Mouse (Mus musculus): ENCODE measurements at regions not wholly inside any gene's neighbourhood (a gene's known extent, or its start where the extent isn't known, plus 50 kb on each side); places are given as distances from the start of the nearest gene placed in this dataset.

DNA sequence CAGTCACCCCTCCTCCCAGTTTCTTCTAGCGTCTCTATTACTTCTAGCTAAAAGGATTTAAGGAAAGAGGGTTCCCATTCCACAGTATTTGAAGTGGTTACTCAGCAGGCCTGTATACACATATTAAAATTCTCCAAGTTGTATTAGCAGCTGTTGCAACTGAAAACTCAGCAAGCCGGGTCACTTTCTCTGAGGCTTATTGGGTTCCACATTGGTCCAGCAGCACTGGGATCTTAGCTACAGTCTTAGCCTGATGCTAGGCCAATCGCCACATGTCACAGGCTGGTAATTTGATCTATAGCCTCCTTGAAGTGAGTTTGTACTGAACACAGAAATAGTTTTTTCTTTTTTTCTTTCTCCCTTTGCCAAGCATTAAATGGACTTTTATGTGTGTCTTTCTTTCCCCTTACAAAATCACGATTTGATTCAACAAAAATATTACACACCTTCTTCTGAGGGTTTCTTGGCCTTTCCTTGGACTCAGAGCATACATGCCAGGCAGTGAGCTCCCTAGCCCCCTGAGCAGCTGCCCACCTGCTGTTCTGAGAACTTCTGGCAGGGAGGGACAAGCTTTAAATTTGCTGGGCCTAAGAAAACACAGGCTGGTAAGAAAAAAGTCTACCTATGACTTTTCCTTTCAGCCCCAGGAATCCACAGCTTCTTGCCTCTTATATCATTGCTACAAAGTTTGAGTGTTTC, 297.3 kb downstream of the Kcnrg start:
- no peak for DNase-seq (ENCODE audit: low spot score)

DNA sequence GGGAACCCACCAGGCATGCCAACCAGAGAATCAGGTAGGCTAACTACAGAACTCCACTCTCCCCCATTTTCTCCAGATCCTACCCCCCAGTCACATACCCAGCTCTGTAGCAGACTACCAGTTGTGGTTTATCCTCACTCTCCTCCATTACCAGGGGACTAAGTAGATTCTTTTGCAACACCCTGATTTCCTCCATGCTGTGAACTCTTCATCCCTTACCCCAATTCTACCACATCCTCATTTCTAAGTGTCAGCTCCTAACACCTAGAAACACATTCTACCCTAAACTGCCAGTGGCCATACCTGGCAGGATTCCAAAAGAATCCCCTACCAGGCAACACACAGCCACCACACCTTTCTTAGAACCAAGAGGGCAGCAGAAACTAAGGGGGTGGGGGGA, 310.9 kb downstream of the Kcnrg start:
- DNase-seq (ENCODE audit: low spot score) = no peak

DNA sequence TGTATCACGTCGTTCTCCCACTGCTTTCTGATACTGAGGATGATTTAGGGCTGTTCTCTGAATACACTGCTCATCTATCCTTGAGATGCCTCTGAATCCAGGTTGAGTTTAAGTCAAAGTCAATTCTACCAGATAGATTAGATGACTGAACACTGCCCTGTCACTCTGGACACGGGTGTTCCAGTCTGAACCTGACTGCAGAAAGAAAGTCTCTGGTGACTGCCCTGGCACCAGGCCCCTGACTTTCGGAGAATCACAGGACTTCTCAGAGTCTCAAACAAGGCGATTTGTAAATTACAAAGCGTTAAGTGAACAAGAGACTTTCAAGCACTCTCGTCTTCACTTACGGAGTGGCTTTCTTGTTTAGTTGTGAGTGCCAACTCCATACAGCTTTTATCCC, 324.6 kb downstream of the Kcnrg start:
- no peak for DNase-seq (ENCODE audit: low spot score)

GRCm38 (mm10) chr14:61941682-61942081, 334.4 kb downstream of the Kcnrg start:
- no peak for DNase-seq (ENCODE audit: low spot score)

DNA sequence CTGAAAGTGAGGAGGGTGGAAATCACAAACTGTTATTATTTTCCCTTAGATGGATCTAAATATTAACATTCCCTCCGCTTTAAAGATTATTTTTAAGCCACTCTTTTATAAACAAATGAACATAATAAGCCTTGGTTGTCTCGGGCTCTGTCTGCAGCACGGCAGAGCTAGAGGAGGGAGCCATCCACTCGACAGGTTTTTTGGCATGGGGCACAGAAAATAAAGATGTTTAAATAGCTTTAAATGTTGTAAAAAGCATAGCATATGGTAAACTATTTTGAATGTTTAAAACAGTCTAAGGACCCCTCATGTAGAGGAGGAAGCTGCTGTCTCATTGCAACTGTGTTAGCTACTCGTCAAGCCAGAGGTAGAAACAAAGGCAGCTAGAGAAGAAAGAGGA, 338.4 kb downstream of the Kcnrg start:
- no peak for DNase-seq (ENCODE audit: low spot score)

DNA sequence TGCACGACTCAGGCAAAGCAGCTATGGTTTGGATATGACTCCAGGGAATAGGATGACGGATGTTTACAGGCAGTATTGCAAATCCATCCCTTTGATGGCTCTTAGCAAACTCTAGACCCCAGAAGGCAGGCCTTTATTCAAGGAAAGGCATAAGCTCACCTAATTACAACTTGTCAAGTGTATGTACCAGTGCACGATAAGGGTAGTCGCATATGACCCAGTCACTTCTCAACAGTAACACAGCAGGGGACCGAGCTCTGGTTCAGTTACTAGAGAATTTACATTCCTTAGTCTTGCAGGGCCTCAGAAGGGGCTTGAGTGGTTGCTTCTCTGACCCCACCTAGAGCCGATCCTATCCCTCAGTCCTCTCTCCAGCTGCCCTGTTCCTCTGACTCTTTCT, 342.2 kb downstream of the Kcnrg start:
- DNase-seq (ENCODE audit: low spot score) = no peak

DNA sequence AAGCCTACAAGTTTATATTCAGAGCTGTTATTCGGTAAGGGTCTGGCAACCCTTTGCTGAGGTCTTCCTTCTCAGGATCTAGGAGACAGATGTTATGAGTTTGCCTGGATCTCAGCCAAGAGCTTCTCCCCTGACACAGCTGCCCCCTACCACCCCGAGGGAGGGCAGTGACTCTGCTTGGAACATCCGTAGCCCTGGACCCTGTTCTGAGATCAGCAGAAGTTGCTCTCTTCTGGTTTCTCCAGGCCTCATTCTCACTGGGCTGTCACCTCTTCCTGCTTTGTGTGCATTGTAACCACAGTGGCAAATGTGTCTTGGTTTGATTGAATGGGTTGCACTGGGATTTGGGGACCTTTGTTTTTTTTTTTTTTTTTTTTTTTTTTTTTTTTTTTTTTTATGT, 342.4 kb upstream of the Rnaseh2b start:
- DNase-seq (ENCODE audit: low spot score) = no peak

DNA sequence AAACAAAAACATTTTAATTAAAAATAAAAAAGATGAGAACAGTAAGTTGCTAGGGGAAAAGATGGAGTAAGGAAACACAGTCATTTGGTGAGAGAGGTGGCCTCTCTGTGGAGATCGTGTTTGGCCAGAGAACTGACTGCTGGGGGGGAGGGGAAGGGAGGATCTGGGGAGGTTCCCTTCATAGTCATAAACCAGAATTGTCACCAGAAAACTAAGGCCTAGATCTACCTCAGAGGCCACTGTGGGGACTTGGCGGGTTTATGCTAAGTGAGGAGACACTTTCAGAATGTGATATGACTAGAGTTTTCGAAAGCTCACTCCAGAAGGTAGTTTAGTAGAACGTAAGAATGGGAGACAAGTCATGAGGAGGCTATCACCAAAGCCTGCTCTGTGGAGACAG, 339.4 kb upstream of the Rnaseh2b start:
- DNase-seq (ENCODE audit: low spot score) = no peak

GRCm38 (mm10) chr14:61955416-61955815, 337.0 kb upstream of the Rnaseh2b start:
- no peak for DNase-seq (ENCODE audit: low spot score)

GRCm38 (mm10) chr14:61960243-61960957, 332.0 kb upstream of the Rnaseh2b start:
- DNase-seq (ENCODE audit: low spot score) = no peak

DNA sequence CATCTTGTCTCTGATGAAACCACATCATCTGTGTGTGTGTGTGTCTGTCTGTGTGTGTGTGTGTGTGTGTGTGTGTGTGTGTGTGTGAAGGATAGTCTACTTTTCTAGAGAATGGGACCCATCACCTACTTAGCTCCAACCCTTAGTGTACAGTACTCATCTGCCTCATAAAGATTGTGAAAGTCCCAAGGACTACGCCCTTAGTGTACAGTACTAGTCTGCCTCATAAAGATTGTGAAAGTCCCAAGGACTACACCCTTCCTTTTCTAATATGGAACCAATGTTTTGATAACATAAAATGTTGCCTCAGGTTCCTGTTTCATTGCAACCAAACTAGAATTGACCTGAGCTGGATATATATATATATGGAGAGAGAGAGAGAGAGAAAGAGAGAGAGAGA, 323.9 kb upstream of the Rnaseh2b start:
- DNase-seq (ENCODE audit: low spot score) = no peak

- no peak for DNase-seq (ENCODE audit: low spot score)
These were observed 323.3 kb upstream of the Rnaseh2b start for GRCm38 (mm10) chr14:61968957-61969535.

DNA sequence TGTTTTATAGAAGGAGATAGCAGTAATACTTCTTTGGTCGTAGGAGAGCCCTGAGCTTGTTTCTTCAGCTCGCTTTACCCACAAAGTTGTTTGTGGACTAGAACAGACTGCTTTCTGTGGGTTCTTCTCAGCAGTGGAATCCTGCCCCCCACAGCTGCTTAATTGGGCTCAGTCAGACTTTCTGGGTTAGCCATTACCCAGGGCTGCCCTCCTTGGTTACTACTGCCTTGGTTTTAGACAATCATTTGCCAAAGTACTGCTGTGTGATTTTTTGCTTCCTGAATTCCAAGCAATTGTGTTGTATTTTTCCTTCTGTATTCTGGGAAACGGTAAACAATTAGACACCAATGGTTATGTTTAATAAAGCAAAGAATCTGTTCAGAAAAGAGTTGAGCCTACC, 321.8 kb upstream of the Rnaseh2b start:
- DNase-seq (ENCODE audit: low spot score) = no peak

DNA sequence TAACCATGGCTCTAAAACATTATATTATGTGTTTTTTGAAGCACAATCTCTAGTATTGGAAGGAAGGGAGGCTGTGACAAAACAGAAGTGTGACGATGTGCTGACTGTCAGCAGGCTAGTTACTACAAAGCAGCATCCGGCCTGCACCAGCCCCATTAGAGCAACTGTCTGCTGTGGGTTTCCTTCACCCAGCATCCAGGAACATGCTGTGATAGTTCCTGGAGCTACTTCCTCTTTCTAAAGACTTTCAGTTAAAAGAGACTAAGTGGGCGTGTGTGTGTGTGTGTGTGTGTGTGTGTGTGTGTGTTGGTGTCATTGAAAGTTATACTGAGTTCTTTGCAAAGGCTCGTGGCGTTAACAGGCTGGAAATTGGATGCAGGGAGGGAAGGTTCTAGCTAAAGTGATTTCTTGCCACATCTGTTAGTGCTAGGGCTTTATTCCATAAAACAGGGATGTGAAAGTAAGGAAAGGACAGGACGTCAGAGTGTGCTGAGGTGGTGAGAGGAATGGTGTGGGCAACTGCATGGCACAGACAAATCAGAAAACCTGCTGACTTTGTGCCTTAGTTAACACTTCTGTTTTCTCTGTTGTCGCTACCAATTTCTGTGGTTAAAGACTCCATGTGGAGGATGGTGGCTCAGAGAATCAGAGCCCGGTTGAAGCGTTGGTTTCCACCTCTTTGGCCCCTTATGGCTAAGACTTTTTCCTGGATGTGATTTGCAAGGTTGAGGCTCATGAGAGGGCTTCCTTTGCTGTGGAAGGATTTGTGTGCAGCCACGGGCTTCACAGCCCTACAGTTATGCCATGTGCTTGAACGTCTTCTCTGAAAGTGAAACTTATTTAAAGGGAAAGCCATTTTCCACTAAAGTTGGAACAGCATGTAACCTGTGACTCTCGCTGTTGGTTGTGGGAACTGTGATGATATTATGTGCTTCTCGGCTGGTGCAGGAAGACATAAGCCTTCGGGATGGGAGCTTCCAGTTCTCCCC, 321.0 kb upstream of the Rnaseh2b start:
- DNase-seq (ENCODE audit: low spot score) = peak; percentile 30

- no peak for DNase-seq (ENCODE audit: low spot score)
These were observed 317.1 kb upstream of the Rnaseh2b start for GRCm38 (mm10) chr14:61975301-61975732.

GRCm38 (mm10) chr14:61980581-61980980, 311.8 kb upstream of the Rnaseh2b start:
- no peak for DNase-seq (ENCODE audit: low spot score)

DNA sequence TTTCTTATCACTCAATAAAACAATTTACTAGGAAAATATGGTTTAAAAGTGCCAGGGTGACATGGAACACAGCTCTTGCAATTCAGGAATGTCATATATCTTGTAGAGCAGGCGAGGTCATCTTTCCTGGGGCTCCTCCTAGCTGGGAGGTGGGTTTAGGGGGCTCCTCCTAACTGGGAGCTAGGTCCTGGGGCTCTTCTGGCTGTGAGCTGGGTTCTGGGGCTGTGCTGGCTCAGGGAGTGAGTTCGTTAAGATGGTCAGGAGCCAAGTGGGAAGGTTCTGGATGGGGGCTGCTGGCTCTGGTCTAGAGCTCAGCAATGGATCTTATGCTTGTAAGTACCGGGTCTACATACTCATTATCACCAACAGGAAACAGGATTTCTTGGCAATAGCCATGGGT, 306.8 kb upstream of the Rnaseh2b start:
- DNase-seq (ENCODE audit: low spot score) = no peak

DNA sequence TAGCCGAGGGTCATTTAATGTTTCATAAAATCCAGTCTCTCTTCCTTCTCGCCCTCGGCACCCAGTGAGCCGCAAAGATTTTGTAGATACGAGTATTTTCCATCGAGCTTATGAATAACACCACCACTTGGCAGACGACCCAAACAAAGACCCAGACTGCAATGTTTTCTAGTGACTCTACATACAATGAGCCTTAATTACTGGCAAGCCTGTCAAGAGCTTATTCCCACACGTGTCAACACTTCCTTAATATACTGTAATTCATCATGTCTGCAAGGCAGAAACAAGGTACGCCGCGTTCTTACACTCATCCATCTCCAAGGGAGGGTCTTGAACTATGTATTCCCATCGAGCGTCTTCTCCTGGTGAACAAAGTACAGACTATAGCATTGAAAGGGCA, 306.2 kb upstream of the Rnaseh2b start:
- DNase-seq (ENCODE audit: low spot score) = no peak

DNA sequence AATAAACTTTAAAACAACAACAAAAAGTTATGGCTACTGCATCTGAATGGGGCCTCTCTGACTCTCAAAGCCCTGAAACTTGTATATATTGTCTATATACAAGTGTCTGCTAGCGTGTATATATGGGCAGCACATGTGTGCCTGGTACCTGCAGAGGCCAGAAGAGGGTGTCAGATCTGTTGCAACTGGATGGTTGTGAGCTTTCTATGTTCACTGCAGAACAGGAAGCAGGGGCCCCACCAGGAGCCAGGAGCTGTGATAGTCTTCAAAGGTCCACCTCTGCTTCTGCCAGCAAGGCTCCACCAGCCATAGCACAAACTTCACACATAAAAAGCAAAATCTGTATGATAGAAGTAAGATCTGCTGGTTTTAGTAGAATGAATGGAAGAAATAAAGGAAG, 297.1 kb upstream of the Rnaseh2b start:
- no peak for DNase-seq (ENCODE audit: low spot score)

GRCm38 (mm10) chr14:61997736-61998135, 294.7 kb upstream of the Rnaseh2b start:
- no peak for DNase-seq (ENCODE audit: low spot score)

DNA sequence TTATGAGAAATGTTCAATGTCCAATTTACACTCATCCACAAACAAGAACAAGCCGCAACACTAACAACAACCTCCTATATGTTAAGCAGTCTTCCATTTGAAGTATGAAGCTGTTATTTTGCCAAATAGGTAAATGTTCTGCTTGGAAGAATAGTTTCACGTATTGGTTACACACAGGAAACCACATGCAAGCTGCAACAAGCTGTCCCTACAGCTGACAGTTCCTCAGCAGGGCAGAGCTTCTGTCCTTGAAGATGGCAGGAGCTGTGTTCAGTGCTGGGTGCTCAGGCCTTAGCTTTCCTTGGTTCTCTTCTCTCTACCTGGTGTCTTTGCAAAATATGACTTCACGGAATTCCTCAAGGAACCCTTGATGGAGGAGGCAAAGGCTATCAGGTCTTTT, 294.1 kb upstream of the Rnaseh2b start:
- DNase-seq (ENCODE audit: low spot score) = no peak

- no peak for DNase-seq (ENCODE audit: low spot score)
These were observed 290.9 kb upstream of the Rnaseh2b start for GRCm38 (mm10) chr14:62001481-62001949.
